Mouse (Mus musculus) lung, postnatal 36 days (tissue): ENCODE measurements at regions not wholly inside any gene's neighbourhood (a gene's known extent, or its start where the extent isn't known, plus 50 kb on each side); places are given as distances from the start of the nearest gene placed in this dataset.

Experiments
- DNase-seq: peaks from one replicate; pipeline ENCODE4 v3.0.0; 2022; ENCODE audit warnings: mixed read lengths

GRCm38 (mm10) chr4:53386309-53386708, 53.9 kb upstream of the Slc44a1 start:
- DNase-seq, result peak; percentile 47

- DNase-seq, result peak; percentile 97
Measured at GRCm38 (mm10) chr4:53384761-53385160, 55.5 kb upstream of the Slc44a1 start.

- no peak for DNase-seq
Measured at GRCm38 (mm10) chr4:53384104-53384503, 56.1 kb upstream of the Slc44a1 start.

GRCm38 (mm10) chr4:53382012-53382411, 58.2 kb upstream of the Slc44a1 start:
- no peak for DNase-seq

GRCm38 (mm10) chr4:53379855-53380254, 60.4 kb upstream of the Slc44a1 start:
- DNase-seq, result no peak

- DNase-seq, result no peak
Measured at GRCm38 (mm10) chr4:53376995-53377394, 63.2 kb upstream of the Slc44a1 start.

- DNase-seq, result no peak
Measured at GRCm38 (mm10) chr4:53356374-53356773, 83.8 kb upstream of the Slc44a1 start.

- peak; percentile 72 for DNase-seq
Measured at GRCm38 (mm10) chr4:53354961-53355360, 85.3 kb upstream of the Slc44a1 start.

- peak; percentile 26 for DNase-seq
Measured at GRCm38 (mm10) chr4:53353399-53354090, 86.7 kb upstream of the Slc44a1 start.

GRCm38 (mm10) chr4:53351104-53351607, 89.1 kb upstream of the Slc44a1 start:
- DNase-seq, result no peak

GRCm38 (mm10) chr4:53345346-53345745, 94.9 kb upstream of the Slc44a1 start:
- peak; percentile 19 for DNase-seq

- no peak for DNase-seq
Measured at GRCm38 (mm10) chr4:53344546-53344945, 95.7 kb upstream of the Slc44a1 start.

- DNase-seq, result no peak
Measured at GRCm38 (mm10) chr4:53341181-53341580, 99.0 kb upstream of the Slc44a1 start.

GRCm38 (mm10) chr4:53340021-53340667, 100.1 kb upstream of the Slc44a1 start:
- DNase-seq, result no peak

- peak; percentile 54 for DNase-seq
Measured at GRCm38 (mm10) chr4:53339125-53340020, 100.8 kb upstream of the Slc44a1 start.

GRCm38 (mm10) chr4:53338479-53338878, 101.7 kb upstream of the Slc44a1 start:
- DNase-seq, result no peak

GRCm38 (mm10) chr4:53337784-53338183, 102.4 kb upstream of the Slc44a1 start:
- peak; percentile 27 for DNase-seq

- no peak for DNase-seq
Measured at GRCm38 (mm10) chr4:53327382-53328165, 112.6 kb upstream of the Slc44a1 start.

GRCm38 (mm10) chr4:53323838-53324237, 116.4 kb upstream of the Slc44a1 start:
- DNase-seq, result no peak

GRCm38 (mm10) chr4:53323195-53323594, 117.0 kb upstream of the Slc44a1 start:
- no peak for DNase-seq

GRCm38 (mm10) chr4:53322484-53322883, 117.7 kb upstream of the Slc44a1 start:
- no peak for DNase-seq

GRCm38 (mm10) chr4:53320735-53321449, 119.3 kb upstream of the Slc44a1 start:
- no peak for DNase-seq
